Mouse (Mus musculus) kidney, adult 11 months (tissue): ENCODE measurements around the gene Itgb5.
A peak's percentile ranks its signal among the peaks of the same experiment; 100 is the strongest.

Experiments used
- DNase-seq: peaks from one replicate; pipeline ENCODE4 v3.0.0; 2022

The Itgb5 gene

DNA sequence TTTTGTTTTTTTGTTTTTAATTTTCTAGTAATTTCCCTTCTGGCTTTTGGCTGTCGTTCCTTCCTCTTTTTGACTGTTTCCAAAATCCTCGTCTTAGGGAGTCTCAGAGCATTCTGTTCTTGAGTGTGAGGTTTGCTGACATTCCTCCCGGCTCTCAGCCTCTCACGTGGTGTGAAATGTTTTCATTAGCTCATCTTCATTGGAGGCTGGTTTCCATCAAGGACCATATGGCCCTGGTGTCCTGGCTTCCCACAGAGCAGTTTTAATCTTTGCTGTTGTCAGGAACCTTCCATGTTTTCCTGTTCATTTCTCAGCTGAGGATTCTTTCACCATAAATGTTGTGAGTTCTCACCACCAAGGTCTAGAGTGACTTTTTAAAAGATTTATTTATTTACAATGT lies 50.1 kb downstream of the Itgb5 start:
- DNase-seq: no peak

DNA sequence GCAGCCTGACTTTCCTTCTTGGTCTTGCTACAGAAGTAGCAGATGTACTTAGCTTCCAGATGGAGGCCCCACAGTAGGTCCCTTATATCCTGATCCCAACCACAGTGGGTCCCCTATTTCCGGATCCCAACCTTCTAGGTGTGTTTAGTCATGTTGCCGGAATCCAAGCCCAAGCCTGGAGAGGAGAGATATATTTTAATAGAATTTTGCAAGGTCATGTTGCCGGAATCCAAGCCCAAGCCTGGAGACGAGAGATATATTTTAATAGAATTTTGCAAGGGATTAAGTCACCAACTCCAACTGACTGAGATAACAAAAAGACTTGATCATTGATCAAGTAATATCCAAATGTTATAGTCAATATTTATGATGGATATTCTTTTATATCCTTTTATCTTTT lies 51.3 kb downstream of the Itgb5 start:
- no peak for DNase-seq

DNA sequence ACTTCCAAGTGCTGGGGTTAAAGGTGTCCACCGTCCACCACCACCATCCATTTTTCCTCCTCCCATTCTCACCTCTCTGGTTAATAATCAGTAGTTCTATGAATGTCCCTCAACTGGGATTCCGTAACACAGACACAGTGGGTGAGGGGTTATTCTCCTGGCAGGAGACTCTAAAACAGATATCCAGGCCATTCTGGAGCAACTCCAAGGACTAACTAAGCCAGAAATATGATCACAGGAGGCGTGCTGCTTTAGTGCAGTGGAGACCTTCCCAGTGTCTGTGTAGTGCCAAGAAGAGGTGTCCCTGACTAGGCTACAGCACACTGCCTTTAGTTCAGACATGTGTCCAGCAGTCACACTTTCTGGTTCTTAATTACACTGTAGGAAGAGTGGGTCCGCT lies 53.1 kb downstream of the Itgb5 start:
- peak; percentile 70 for DNase-seq

DNA sequence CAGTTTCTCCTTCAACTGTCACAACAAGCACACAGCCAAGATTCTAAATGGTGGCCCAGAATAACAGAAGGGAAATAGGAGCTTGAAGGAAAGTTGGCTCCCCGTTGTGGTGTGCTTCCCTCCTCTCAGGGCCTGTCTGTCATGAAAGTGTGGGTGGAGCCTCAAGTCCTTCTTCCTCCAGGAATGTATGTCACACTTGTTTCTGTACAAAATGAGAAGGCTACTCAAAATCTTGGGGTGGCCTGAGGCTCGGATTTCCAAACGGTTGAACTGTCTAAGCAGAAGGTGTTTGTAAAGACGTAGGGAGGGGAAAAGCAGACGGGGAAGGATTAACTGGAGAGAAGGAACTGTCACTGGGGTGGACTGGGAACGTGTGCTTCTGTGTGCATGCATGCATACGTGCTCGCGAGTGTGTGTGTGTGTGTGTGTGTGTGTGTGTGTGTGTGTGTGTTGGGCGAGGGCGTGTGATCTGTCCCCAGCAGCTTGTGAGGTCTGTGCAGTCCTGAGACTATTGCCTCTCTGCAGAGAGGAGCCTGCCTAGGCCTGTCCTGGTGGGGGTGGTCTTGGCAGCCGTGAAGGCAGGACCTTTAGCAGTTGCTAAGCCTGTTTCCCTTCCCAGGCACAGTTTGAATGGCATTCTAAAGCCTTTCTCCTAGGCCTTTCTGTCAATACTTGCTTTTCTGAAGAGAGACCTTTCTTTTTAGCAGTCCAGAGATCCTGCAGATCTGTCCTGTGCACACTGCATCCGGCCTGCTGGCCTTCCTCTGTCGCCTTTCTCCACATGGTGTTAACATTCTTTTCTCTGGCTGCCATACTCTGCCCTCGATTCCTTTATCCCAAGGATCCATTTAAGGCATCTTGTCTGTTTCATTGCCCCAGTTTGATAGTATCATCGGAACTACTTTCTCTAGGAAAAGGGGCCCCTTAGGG lies 53.8 kb downstream of the Itgb5 start:
- no peak for DNase-seq

DNA sequence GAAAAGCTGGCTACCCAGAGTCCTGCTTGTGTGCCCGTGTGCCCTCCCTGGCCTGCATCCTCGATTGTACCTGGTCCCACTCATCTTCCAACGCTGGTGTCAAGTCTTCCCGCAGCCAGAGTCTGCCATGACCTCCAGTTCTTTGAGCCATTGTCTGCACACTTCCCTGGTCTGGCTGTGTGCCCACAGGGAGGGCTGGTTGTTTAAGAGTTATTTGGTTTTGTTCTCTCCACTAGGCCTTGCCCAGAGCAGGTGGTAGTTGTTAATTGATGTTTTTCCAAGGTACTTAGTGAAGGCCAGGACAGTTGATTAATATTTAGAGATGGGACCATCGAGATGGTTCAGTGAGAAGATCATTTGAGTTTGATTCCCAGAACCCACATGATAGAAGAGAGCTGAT lies 54.7 kb downstream of the Itgb5 start:
- DNase-seq: no peak

DNA sequence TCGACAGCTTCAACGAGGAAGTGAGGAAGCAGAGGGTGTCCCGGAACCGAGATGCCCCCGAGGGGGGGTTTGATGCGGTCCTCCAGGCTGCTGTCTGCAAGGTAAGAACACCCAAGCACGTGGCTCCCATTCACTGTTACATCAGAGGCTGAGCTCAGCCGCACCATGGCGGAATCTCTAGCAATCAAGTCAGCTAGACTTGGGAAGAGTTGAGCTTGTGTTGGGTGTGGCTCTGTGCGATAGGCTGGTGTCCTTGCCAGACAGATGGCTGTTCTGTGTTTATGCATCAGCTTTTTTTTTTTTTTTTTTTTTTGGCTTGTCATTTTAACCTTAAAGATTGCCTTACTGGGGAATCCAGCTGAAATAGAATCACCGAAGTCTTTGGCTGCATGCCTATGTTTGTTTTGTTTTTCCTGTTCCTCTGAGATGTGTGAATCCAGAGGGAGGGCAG lies 55.6 kb downstream of the Itgb5 start:
- no peak for DNase-seq

DNA sequence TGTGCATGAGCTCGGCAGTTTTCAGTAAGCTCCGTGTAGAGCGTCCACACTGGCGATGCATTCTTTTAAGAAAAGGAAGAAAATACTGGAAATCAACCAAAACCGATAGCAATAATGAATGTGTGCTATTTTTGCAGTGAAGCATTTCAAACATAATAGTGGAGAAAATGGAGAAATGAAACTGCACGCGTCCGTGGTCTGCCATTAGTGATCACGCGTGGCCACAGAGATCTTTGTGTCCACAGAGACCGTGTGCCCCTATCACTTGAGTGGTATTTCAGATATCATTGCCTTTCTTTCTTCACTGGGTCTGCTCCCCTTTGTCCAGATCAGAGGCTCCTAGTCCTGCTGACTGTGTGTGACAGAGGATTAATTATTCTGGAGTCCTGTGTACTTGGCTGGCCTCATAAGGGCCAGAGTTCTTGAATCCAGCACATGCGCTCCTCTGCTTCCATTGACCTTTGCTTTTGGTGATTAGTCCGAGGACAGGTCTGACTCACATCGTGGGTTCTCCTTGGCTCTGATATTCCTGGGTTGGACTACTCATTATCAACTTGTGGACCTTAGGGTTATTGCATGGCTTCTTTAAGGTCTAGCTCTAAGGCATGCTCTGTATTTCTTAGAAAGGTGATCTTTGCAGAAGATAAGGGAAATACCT lies 56.3 kb downstream of the Itgb5 start:
- peak; percentile 84 for DNase-seq

DNA sequence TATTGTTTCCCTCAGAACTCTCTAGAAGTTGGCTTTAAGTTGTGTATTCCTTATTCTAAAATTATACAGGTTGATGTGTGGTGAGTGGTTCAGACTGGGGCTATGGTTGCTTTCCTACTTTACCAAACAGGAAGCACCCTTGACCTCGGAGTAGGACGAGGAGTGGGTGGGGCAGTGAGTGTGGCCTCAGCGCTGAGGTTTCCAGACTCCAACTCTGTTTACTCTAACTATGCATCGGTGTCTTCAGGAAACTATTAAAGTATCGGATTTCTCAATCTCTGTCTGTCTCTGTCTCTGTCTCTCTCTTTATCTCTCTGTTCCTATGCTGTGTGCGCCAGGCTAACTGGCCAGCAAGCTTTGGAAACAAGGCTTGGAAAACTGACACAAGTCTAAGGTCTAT lies 57.2 kb downstream of the Itgb5 start:
- no peak for DNase-seq

- DNase-seq: peak; percentile 54
These were observed 58.5 kb downstream of the Itgb5 start for GRCm38 (mm10) chr16:33887981-33888380.

DNA sequence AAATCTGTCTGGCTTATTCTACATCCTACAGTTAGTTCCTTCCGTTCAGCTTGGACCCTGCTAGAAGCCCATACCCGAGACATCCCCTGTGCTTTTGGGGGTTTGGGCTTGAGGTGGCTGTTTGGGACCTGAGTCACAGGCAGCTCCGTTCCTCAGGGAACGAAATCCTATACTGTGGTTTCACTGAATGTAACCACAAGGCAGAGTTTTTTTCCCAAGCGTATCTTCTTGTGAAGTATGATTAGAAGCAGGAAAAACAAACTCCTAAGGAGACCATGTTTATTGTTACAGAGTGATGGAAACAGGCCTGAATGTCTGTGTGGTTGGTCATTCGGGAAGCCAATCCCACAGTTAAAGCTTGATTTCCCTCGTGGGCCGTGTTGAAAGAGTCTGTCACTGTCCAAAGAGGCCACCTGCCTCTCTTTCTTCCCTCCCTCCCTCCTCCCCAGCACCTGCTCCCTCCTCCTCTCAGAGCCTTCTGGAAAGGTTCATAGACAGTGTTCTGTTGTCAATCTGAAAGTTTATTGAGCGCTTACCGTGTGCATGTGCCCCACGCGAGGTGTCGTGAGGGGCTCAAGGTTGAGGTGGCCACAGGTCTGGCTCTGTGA lies 59.6 kb downstream of the Itgb5 start:
- no peak for DNase-seq

- peak; percentile 49 for DNase-seq
These were observed 61.6 kb downstream of the Itgb5 start for GRCm38 (mm10) chr16:33891099-33891498.

DNA sequence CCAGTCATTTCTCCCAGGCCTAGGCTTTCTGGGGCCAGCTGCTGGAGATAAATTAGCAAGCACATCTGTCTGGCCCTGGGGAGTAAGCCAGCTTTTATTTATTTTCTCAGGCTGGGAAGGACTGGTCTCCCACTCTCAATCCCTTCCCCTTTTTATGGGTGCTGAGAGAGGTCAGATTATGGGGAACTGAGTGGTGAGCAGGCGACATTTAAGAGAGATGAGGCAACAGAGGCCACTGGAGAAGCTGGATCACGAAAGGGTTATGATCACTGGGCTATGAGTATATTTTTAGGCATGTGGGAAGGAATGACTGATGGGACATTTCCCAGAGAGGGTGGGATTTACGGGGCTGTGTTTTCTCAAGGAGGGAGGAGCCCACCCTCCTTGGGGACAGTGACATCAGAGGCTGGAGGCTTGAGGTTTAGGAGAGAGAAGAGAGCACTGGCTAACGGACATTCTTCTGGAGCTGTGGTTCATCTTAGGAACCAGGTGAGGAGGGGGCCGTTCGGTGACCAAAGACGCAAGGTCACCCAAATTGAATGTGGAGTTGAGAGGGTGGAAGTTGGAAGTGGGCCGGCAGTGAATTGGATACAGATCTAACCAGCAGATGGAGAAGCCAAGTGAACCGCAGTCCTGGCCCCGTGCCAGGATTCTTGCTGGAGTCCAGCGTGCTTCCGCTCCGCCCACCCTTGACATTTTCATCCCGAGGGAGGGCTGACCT lies 62.3 kb downstream of the Itgb5 start:
- peak; percentile 90 for DNase-seq

GRCm38 (mm10) chr16:33892539-33892938 lies 63.1 kb downstream of the Itgb5 start:
- peak; percentile 90 for DNase-seq

GRCm38 (mm10) chr16:33893796-33894195 lies 64.3 kb downstream of the Itgb5 start:
- DNase-seq: no peak

DNA sequence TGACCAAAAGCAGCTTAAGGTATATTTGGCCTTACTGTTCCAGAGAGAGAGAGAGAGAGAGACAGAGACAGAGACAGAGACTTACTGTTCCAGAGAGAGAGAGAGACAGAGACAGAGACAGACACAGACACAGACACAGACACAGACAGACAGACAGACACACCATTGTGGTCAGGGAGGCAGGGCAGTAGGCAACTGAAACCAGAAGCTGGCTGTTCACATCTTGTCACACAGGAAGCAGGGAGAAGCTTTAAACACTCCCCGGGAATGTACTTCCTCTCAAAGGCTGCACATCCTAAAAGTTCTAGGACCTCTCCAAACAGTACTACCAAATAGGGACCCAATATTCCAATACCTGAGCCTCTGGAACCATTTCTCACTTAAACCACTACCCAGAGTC lies 65.0 kb downstream of the Itgb5 start:
- no peak for DNase-seq

GRCm38 (mm10) chr16:33895690-33896089 lies 66.2 kb downstream of the Itgb5 start:
- peak; percentile 63 for DNase-seq

DNA sequence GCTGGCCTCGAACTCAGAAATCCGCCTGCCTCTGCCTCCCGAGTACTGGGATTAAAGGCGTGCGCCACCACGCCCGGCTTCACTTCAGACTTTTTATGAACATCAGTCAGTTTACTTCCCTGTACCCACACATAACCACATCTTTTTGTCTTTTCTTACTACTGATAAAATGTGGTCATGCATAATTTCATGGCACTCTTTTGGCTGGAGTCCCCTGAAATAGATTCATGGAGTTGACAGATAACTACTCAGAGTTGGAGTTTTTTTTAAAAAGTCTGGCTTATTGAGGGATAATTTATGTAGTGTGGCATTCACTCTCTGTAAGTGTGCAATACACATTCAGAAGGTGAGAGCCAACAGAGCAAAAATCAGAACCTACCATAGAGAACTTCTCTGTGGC lies 67.3 kb downstream of the Itgb5 start:
- no peak for DNase-seq

DNA sequence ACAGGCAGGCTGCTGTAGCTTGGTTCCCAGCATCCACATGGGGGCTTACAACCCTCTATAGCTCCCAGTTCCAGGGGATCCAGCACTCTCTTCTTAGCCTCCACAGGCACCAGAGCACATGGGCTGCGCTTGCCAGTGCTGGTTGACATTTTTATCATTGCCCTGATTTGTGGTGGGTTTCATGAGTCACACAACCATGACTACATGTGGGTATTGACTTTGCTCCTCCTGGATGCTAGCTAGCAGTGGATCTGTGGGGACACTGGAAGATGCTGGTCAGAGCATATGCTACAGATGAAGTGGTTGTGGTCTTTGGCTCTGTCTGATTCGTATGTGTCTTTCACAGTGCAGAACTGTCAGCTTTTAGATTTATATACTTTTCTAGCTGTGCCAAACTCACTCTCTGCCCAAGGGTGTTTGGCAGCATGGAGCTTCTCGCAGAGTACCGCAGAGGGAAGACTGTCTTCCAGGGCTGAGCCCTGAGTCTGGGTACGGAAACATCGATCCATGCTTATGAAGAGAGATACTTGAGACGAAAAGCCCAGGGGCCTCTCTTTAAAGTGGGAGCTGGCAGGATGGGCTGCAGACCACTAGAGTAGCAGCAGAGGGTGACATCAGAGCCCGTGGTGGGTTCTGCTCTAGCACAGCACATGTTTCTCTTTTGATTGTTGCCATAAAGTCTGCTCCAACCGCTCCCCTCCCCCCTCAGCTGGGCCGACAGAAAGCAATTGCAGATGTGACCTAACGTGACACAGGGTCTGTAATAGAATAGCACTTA lies 74.4 kb downstream of the Itgb5 start:
- DNase-seq: no peak

- no peak for DNase-seq
These were observed 75.1 kb downstream of the Itgb5 start for GRCm38 (mm10) chr16:33904553-33904952.

GRCm38 (mm10) chr16:33908239-33908638 lies 78.8 kb downstream of the Itgb5 start:
- DNase-seq: no peak

GRCm38 (mm10) chr16:33914997-33915396 lies 85.5 kb downstream of the Itgb5 start:
- no peak for DNase-seq
